Mouse (Mus musculus) stomach, embryonic 14.5 days (tissue): ENCODE results near the gene Ormdl1. TPM values are rescaled to one million over a fixed set of nuclear protein-coding genes. Genes with fewer than 3 reads are reported as not detected.
"Not testable (repeated sequence)": the region's sequence is repeated elsewhere in the genome, so short reads cannot be mapped to it uniquely, and the experiment has no call there.

Experiments used
- ATAC-seq: fragments of 200-750 bp; cut with Nextera tagmentation; 2 replicates; pipeline ENCODE4 v1.8.0; 2017; ENCODE audit warnings: low read depth, moderate TSS enrichment; ENCODE audit not compliant: insufficient number of reproducible peaks, insufficient read depth, low FRiP score
- H3K27ac ChIP-seq: fragments of 300-500 bp; sonication (generic); 2 replicates; pipeline ENCODE4 v1.5.1; 2014; ENCODE audit warnings: mild to moderate bottlenecking, low read length, moderate library complexity, mixed read lengths
- H3K27me3 ChIP-seq: fragments of 300-500 bp; sonication (generic); 2 replicates; pipeline ENCODE4 v1.6.1; 2014; ENCODE audit warnings: low read length, control low read depth, mixed read lengths; ENCODE audit not compliant: control insufficient read depth, insufficient read depth
- H3K36me3 ChIP-seq: fragments of 300-500 bp; sonication (generic); 2 replicates; pipeline ENCODE4 v1.6.1; 2014; ENCODE audit warnings: mild to moderate bottlenecking, control low read depth, low read length, moderate library complexity, mixed read lengths; ENCODE audit not compliant: control insufficient read depth, insufficient read depth
- H3K4me1 ChIP-seq: fragments of 300-500 bp; sonication (generic); 2 replicates; pipeline ENCODE4 v1.6.1; 2014; ENCODE audit warnings: low read length, control low read depth, mixed read lengths; ENCODE audit not compliant: control insufficient read depth, insufficient read depth
- H3K4me2 ChIP-seq: fragments of 300-500 bp; sonication (generic); replicated peaks from 2 replicates; pipeline ENCODE4 v1.6.1; 2014; ENCODE audit warnings: low read depth, low read length, control low read depth
- H3K4me3 ChIP-seq: fragments of 300-500 bp; sonication (generic); 2 replicates; pipeline ENCODE4 v1.5.1; 2014; ENCODE audit warnings: low read depth, low read length, control low read depth
- H3K9ac ChIP-seq: fragments of 300-500 bp; sonication (generic); replicated peaks from 2 replicates; pipeline ENCODE4 v1.6.1; 2014; ENCODE audit warnings: low read depth, mild to moderate bottlenecking, control low read depth, low read length, moderate library complexity, mixed read lengths
- H3K9me3 ChIP-seq: fragments of 300-500 bp; sonication (generic); 2 replicates; pipeline ENCODE4 v1.6.1; 2016; ENCODE audit warnings: low read depth, low read length, control low read depth; ENCODE audit not compliant: control insufficient read depth
- WGBS: fragments of 180-500 bp; shearing (Covaris S2); extraction: QIAGEN DNeasy Blood & Tissue Kit; methylation state at CpG from one replicate; pipeline ENCODE4 v1.1.7; 2014; 5-methylcytosine and 5-hydroxymethylcytosine counted together
- polyA plus RNA-seq: library from polyadenylated mRNA; unstranded; fragments of >200 nt; fragmentation: Nextera tagmentation; extraction: Ambion mirVana; gene quantifications from 2 replicates; pipeline ENCODE4 v1.2.1, GENCODE M21; 2014

The Ormdl1 gene
- polyA plus RNA-seq, result 52.3 and 57.3 TPM in 2 replicates

DNA sequence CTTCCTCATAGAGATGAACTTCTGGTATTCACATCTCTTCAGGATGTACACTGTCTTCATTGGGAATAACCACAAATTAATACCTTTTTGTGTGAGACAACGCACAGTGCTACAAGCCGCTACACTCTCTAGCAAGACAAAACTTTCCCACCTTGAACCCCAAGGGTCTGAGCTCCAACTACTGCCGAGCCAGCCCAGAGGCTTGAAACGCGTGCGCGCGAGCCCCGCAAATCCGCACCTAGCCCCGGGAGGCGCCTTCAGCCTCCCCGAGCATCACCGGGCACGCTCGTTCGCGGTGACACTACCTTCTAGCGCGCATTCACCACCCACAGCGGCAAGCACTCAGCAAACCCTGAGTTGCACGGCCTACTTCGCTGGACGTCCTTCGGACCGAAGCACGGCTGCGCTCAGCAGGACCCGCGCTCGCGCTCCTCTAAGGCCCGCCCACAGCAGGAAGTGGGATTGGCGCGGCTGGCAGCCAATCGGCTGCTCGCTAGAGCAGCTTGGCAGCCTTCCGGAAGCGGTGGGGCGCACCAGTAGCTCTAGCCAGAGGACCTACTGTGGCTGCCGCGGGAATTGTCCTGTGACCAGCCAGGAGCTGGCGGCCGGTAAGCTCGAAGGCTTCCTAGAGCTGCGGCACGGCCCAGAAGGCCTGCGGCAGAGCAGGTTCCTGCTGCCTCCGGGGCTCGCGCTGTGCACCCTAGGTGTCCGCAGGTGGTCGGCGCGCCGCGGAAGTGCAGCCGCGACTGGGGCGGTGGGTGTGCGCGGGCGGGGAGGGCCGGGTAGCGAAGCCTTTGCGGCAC is at the start of gene Ormdl1, which contains the start of the genes Pms1 and Gm28778:
Ormdl1 (plus strand) TSS at position 515 of the 803 bp plus-strand sequence.
Pms1 (minus strand) TSS at position 438 of the 803 bp plus-strand sequence.
Gm28778 (plus strand) TSS at position 531 of the 803 bp plus-strand sequence.
- no peaks in the 10 kb centered on the region for H3K9me3 ChIP-seq

GRCm38 (mm10) chr1:53264958-53265612 is 31.8 kb upstream of the Ormdl1 start:
- H3K4me3 ChIP-seq, H3K27me3 ChIP-seq, ATAC-seq, H3K4me2 ChIP-seq, H3K27ac ChIP-seq, H3K9me3 ChIP-seq, H3K9ac ChIP-seq, H3K36me3 ChIP-seq, H3K4me1 ChIP-seq: not testable (repeated sequence)

More for the DNA sequence above, at the start of gene Ormdl1, which contains the start of the genes Pms1 and Gm28778:
- Histone ChIP-seq H3K4me1 (0 out of 2 replicates have a peak, but pooled peaks cover 4% of the 10 kb centered on the region), H3K9ac (peak within 1 kb of the TSS; percentile 68), H3K36me3 (no peaks in the 10 kb centered on the region), H3K27ac (peak within 1 kb of the TSS; percentile 86), H3K27me3 (no peaks in the 10 kb centered on the region), H3K4me2 (peak within 1 kb of the TSS; percentile 50), H3K4me3 (peak within 1 kb of the TSS; percentile 76)
- ATAC-seq, result peak; percentile 100
- under 1% methylated on average over 66 of the region's 66 CpGs for WGBS

DNA sequence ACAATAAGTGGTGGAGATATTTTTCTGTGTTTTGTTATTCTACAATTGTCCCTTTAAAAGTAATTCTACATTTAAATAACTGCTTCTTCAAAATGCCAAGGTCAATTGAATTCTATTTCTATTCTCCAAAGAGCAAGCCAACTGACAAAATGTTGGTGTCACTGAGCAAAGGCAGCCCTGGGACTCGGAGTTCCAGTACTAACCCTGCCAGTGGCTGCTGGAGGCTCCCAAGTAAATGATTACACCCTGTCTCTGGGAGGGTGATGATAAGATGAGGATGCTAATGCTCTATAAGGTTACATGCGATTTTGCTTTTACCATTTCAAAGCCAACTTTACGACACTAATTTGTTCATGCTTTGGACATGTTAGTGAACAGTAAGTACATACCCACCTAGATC is 27.0 kb upstream of the Ormdl1 start:
- no peaks in the 10 kb centered on the region for H3K4me1 ChIP-seq
- no peaks in the 10 kb centered on the region; the same call in 1 of the 2 replicates for H3K36me3 ChIP-seq
- no peaks in the 10 kb centered on the region for H3K9me3 ChIP-seq
- no peak overlapping the region for H3K9ac ChIP-seq
- 85% methylated on average over 3 of the region's 3 CpGs for WGBS
- no peak overlapping the region for H3K4me2 ChIP-seq
- H3K27me3 ChIP-seq, result no peaks in the 10 kb centered on the region
- H3K4me3 ChIP-seq, result no peak overlapping the region
- ATAC-seq, result no peak
- H3K27ac ChIP-seq, result no peak overlapping the region

- no peaks in the 10 kb centered on the region for H3K4me1 ChIP-seq
- H3K36me3 ChIP-seq, result no peaks in the 10 kb centered on the region; the same call in 1 of the 2 replicates
- no peaks in the 10 kb centered on the region for H3K27me3 ChIP-seq
- H3K27ac ChIP-seq, result no peak overlapping the region
- no peak overlapping the region for H3K4me3 ChIP-seq
- H3K9me3 ChIP-seq, result no peaks in the 10 kb centered on the region
- ATAC-seq, result no peak
- no peak overlapping the region for H3K4me2 ChIP-seq
- no peak overlapping the region for H3K9ac ChIP-seq
These were observed 24.2 kb upstream of the Ormdl1 start for GRCm38 (mm10) chr1:53272646-53273045.

- no peaks in the 10 kb centered on the region for H3K27me3 ChIP-seq
- H3K4me2 ChIP-seq, result no peak overlapping the region
- no peak for ATAC-seq
- H3K4me3 ChIP-seq, result no peak overlapping the region
- no peak overlapping the region for H3K27ac ChIP-seq
- no peaks in the 10 kb centered on the region for H3K36me3 ChIP-seq
- H3K9me3 ChIP-seq, result no peaks in the 10 kb centered on the region
- WGBS, result 71% methylated on average over 3 of the region's 3 CpGs
- H3K9ac ChIP-seq, result no peak overlapping the region
- 0 out of 2 replicates have a peak, but pooled peaks cover 4% of the 10 kb centered on the region for H3K4me1 ChIP-seq
These were observed 5.7 kb upstream of the Ormdl1 start for GRCm38 (mm10) chr1:53291197-53291596.

DNA sequence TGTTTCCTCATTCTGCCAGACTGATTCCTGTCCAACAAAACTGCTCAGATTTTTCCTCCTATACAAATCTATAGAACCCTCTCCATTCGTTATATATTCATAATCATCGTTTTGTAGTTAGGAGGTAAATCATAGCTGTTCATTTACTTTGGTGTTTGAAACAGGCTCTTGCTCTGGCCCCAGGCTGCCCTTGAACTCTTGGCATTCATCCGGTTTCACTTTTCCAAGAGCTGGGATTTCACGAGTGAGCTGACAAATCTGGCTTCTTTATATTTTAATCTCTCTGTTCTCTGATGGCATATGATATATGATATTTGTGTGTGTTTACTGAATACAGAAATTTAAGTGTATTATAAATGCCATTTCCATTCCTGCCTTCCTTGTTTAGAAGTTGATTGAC is 3.6 kb downstream of the Ormdl1 start:
- Histone ChIP-seq H3K4me1 (0 out of 2 replicates have a peak, but pooled peaks cover 4% of the 10 kb centered on the region), H3K9ac (no peak overlapping the region), H3K4me3 (no peak overlapping the region), H3K27ac (no peak overlapping the region), H3K36me3 (no peaks in the 10 kb centered on the region), H3K4me2 (no peak overlapping the region), H3K9me3 (no peaks in the 10 kb centered on the region), H3K27me3 (no peaks in the 10 kb centered on the region)
- ATAC-seq, result no peak
- 82% methylated on average over 4 of the region's 4 CpGs for WGBS

- 2% methylated on average over 27 of the region's 27 CpGs for WGBS
- H3K27me3 ChIP-seq, result no peaks in the 10 kb centered on the region
- H3K4me2 ChIP-seq, result peak within 1 kb of the TSS; percentile 42
- peak within 1 kb of the TSS; percentile 65 for H3K9ac ChIP-seq
- peak within 1 kb of the TSS; percentile 77 for H3K27ac ChIP-seq
- H3K4me3 ChIP-seq, result peak within 1 kb of the TSS; percentile 44
- no peaks in the 10 kb centered on the region for H3K4me1 ChIP-seq
- H3K36me3 ChIP-seq, result peaks cover 7% of the 10 kb centered on the region
- ATAC-seq, result peak; percentile 97
- no peaks in the 10 kb centered on the region for H3K9me3 ChIP-seq
These were observed 16.4 kb downstream of the Ormdl1 start, which contains the start of gene Osgepl1 for GRCm38 (mm10) chr1:53312989-53313967. Gene Osgepl1 (plus strand): TSS chr1:53313624.
